Mouse (Mus musculus) limb, embryonic 12.5 days (tissue): ENCODE results near the gene Ablim1. TPM values are rescaled to one million over a fixed set of nuclear protein-coding genes. Genes with fewer than 3 reads are reported as not detected.

ENCODE experiments used
- ATAC-seq: fragments of 200-750 bp; cut with Nextera tagmentation; 2 replicates; pipeline ENCODE4 v1.8.0; 2017; ENCODE audit warnings: low read depth, moderate TSS enrichment; ENCODE audit not compliant: insufficient number of reproducible peaks, insufficient read depth, low FRiP score, low TSS enrichment
- H3K27ac ChIP-seq: fragments of 300-500 bp; sonication (generic); 2 replicates; pipeline ENCODE4 v1.5.1; 2016; ENCODE audit warnings: mild to moderate bottlenecking, moderate library complexity
- H3K27me3 ChIP-seq: fragments of 300-500 bp; sonication (generic); 2 replicates; pipeline ENCODE4 v1.6.1; 2016; ENCODE audit warnings: mild to moderate bottlenecking, moderate library complexity
- H3K36me3 ChIP-seq: fragments of 300-500 bp; sonication (generic); 2 replicates; pipeline ENCODE4 v1.6.1; 2016; ENCODE audit warnings: mild to moderate bottlenecking, moderate library complexity
- H3K4me1 ChIP-seq: fragments of 300-500 bp; sonication (generic); replicated peaks from 2 replicates; pipeline ENCODE4 v1.6.1; 2016
- H3K4me2 ChIP-seq: fragments of 300-500 bp; sonication (generic); 2 replicates; pipeline ENCODE4 v1.6.1; 2016; ENCODE audit warnings: mild to moderate bottlenecking, moderate library complexity
- H3K4me3 ChIP-seq: fragments of 300-500 bp; sonication (generic); replicated peaks from 2 replicates; pipeline ENCODE4 v1.5.1; 2016; ENCODE audit warnings: mild to moderate bottlenecking
- H3K9ac ChIP-seq: fragments of 300-500 bp; sonication (generic); replicated peaks from 2 replicates; pipeline ENCODE4 v1.6.1; 2016; ENCODE audit warnings: mild to moderate bottlenecking, moderate library complexity
- H3K9me3 ChIP-seq: fragments of 300-500 bp; sonication (generic); 2 replicates; pipeline ENCODE4 v1.6.1; 2016; ENCODE audit warnings: mild to moderate bottlenecking, moderate library complexity
- WGBS: fragments of 180-500 bp; shearing (Covaris S2); methylation state at CpG from one replicate; pipeline ENCODE4 v1.1.7; 2016; 5-methylcytosine and 5-hydroxymethylcytosine counted together
- polyA plus RNA-seq: library from polyadenylated mRNA; unstranded; fragments of >200 nt; fragmentation: Nextera tagmentation; extraction: Ambion mirVana; gene quantifications from 2 replicates; pipeline ENCODE4 v1.2.1, GENCODE M21; 2016

Gene Ablim1
- polyA plus RNA-seq, 1 experiment from 2014 or later: 22.1 TPM

GRCm38 (mm10) chr19:57059018-57059580 lies 255.6 kb downstream of the Ablim1 start:
- H3K4me2 ChIP-seq: peak overlapping the region; percentile 31

GRCm38 (mm10) chr19:57057568-57057967 lies 257.2 kb downstream of the Ablim1 start:
- H3K36me3 ChIP-seq: peaks cover 6% of the 10 kb centered on the region
- H3K27ac ChIP-seq: no peak overlapping the region
- H3K27me3 ChIP-seq: peaks cover 4% of the 10 kb centered on the region; the same call in 1 of the 2 replicates
- no peak overlapping the region for H3K4me2 ChIP-seq
- 98% methylated on average over 2 of the region's 2 CpGs for WGBS
- peaks cover 6% of the 10 kb centered on the region for H3K9me3 ChIP-seq
- 0 out of 2 replicates have a peak, but pooled peaks cover 7% of the 10 kb centered on the region for H3K4me1 ChIP-seq
- no peak overlapping the region for H3K9ac ChIP-seq
- no peak overlapping the region for H3K4me3 ChIP-seq
- no peak for ATAC-seq

More at GRCm38 (mm10) chr19:57059018-57059580, 255.6 kb downstream of the Ablim1 start:
- no peak overlapping the region for H3K9ac ChIP-seq
- WGBS: 28% methylated on average over 19 of the region's 19 CpGs
- no peak overlapping the region for H3K4me3 ChIP-seq
- H3K27me3 ChIP-seq: peaks cover 4% of the 10 kb centered on the region; the same call in 1 of the 2 replicates
- H3K27ac ChIP-seq: no peak overlapping the region; the same call in 1 of the 2 replicates
- H3K4me1 ChIP-seq: 0 out of 2 replicates have a peak, but pooled peaks cover 9% of the 10 kb centered on the region
- peaks cover 6% of the 10 kb centered on the region for H3K9me3 ChIP-seq
- no peak for ATAC-seq
- peaks cover 6% of the 10 kb centered on the region for H3K36me3 ChIP-seq

DNA sequence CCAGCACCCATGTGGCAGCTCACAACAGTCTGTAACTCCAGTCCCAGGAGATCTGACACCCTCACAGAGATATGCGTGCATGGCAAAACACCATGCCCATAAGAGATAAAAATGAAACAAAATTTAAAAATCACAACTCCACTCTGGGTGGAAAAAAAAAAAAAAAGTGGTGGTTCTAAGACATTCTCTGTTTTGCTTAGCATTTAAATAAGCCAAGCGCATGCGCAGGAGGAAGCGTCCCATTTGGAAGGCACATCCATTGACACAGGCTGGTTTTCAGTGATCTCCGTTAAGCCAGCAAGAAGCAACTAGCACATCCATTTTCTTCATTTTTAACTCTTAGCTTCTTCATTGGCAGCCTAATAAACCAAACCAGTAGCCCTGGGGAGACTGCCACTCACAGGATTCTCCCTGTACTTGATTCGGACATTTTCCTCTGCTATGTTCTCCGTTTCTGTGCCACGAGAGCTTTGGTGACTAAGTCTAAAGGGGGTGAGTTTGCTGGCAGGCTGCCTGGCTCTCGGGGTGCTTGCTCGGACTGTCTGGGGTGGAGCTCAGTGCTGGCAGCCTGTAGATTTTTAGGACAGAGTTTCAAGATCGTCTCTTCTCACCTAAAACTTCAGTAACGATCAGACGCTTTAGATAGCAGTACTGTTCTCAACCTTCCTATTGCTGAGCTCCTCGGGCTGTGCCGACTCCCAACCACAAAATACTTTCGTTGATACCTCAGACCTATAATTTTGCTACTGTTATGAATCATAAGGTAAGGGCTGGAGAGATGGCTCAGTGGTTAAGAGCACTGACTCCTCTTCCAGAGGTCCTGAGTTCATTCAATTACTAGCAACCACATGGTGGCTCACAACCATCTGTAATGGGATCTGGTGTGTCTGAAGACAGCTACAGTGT lies 259.3 kb downstream of the Ablim1 start:
- Histone ChIP-seq H3K9ac (no peak overlapping the region), H3K36me3 (peaks cover 6% of the 10 kb centered on the region), H3K4me3 (no peak overlapping the region), H3K4me2 (no peak overlapping the region), H3K9me3 (peaks cover 6% of the 10 kb centered on the region), H3K4me1 (0 out of 2 replicates have a peak, but pooled peaks cover 7% of the 10 kb centered on the region), H3K27ac (no peak overlapping the region), H3K27me3 (no peaks in the 10 kb centered on the region)
- ATAC-seq: no peak
- WGBS: 92% methylated on average over 16 of the region's 16 CpGs

DNA sequence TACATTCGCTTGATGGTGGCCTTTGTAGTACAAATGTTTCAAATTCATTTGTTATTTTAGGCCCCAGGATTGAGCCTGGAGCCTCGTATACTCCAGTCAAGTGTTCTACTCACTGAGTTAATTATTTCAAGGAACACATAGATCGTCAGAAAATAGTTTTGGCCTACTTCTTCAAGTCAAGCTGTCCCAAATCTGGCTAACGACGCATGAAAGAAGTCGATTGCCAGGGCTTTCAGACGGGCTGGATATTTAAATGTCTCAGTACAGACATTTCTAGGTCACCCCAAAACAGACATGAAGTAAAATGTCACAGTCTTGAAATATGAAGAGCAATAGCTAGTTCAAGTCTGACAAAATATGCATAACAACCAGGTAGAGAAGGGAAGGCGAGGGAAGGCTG lies 261.8 kb downstream of the Ablim1 start:
- Histone ChIP-seq H3K4me3 (no peak overlapping the region), H3K4me1 (no peaks in the 10 kb centered on the region)
- WGBS: 69% methylated on average over 8 of the region's 8 CpGs

GRCm38 (mm10) chr19:57052016-57052415 lies 262.7 kb downstream of the Ablim1 start:
- Histone ChIP-seq H3K4me2 (no peak overlapping the region), H3K9me3 (no peaks in the 10 kb centered on the region), H3K27me3 (no peaks in the 10 kb centered on the region), H3K4me3 (no peak overlapping the region), H3K27ac (no peak overlapping the region), H3K4me1 (no peaks in the 10 kb centered on the region), H3K9ac (no peak overlapping the region), H3K36me3 (no peaks in the 10 kb centered on the region)
- ATAC-seq: no peak
- WGBS: 94% methylated on average over 7 of the region's 7 CpGs

More for the DNA sequence above, 261.8 kb downstream of the Ablim1 start:
- H3K4me2 ChIP-seq: no peak overlapping the region
- H3K27ac ChIP-seq: no peak overlapping the region
- ATAC-seq: no peak
- peaks cover 5% of the 10 kb centered on the region for H3K36me3 ChIP-seq
- no peak overlapping the region for H3K9ac ChIP-seq
- H3K9me3 ChIP-seq: peaks cover 5% of the 10 kb centered on the region
- no peaks in the 10 kb centered on the region for H3K27me3 ChIP-seq

DNA sequence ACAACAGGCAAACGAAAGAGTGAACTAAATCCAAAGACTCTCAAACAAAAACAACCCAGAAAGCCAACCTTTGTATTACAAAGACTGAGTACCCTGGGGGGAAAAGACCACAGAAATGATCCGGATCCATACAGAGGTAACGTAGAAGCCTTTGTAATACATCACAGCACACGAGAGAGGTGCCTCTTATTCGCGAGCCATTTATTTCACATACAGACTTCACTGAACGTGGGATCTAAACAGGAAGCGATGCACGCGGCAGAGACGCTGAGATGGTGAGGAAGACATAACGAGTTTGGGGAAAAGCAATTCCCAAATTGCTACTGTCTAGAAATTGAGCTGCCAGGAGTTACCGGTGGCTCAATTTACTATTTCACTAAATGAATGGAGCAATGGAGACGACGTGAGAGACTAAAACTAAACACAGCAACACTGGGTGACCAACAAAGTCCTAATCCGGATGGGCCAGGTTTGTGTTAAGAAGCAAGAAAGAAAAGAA lies 265.1 kb downstream of the Ablim1 start:
- H3K4me3 ChIP-seq: no peak overlapping the region
- no peaks in the 10 kb centered on the region for H3K9me3 ChIP-seq
- no peak overlapping the region for H3K27ac ChIP-seq
- 69% methylated on average over 16 of the region's 16 CpGs for WGBS
- no peaks in the 10 kb centered on the region for H3K27me3 ChIP-seq
- H3K4me2 ChIP-seq: no peak overlapping the region
- no peak for ATAC-seq
- no peaks in the 10 kb centered on the region for H3K36me3 ChIP-seq
- H3K4me1 ChIP-seq: no peaks in the 10 kb centered on the region
- no peak overlapping the region for H3K9ac ChIP-seq

DNA sequence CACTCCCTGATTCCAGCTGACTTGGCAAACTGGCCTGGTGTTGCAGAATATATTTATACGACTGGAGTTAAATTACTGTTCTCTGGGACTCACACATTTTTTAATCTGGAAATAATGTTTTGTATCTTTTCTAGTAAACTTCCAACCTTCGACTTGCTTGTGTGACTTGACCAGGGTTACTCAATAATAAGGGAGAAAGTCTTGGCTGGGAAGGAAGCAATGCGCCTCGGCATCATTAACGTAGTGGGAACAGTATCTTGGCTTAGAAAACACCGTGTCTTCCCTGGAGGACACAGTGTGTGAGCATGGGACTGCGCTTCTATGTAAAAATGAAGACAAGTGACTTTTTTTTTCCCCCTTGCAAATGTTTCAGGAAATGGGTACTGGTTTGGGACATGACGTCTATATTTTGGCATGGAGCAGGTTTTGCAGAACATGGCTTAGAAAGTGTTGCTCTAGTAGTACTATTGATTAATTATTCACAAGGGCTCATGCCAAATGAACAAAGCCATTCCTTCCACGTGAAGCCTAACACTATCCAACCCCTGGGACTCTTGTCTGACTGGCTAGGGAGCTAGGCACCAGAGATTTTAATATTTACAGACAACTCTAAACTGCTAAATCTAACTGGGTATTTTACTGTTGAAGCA lies 266.9 kb downstream of the Ablim1 start:
- Histone ChIP-seq H3K27ac (no peak overlapping the region), H3K9ac (no peak overlapping the region), H3K9me3 (no peaks in the 10 kb centered on the region), H3K4me1 (no peaks in the 10 kb centered on the region), H3K4me2 (no peak overlapping the region), H3K36me3 (no peaks in the 10 kb centered on the region), H3K4me3 (no peak overlapping the region), H3K27me3 (no peaks in the 10 kb centered on the region)
- ATAC-seq: no peak
- WGBS: 85% methylated on average over 9 of the region's 9 CpGs

DNA sequence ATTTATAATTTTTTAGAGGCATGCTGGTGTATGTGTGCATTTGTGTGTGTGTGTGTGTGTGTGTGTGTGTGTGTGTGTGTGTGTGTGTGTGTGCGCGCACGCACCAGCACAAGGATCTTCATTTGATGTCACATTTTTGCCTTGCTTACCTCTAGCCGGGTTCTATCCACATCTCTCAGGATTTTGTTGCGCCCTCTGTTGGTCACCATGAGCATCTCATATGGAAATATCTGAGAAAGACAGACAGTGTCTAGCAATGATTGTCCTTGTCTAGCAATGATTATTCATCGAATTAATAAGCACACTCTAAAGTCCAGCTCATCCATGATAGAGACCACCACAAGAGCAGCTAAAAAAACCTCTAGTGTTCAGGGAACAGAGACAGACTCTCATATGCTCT lies 275.5 kb downstream of the Ablim1 start:
- Histone ChIP-seq H3K4me1 (no peaks in the 10 kb centered on the region), H3K9ac (no peak overlapping the region), H3K36me3 (no peaks in the 10 kb centered on the region; the same call in none of the 2 replicates), H3K27ac (no peak overlapping the region), H3K9me3 (no peaks in the 10 kb centered on the region), H3K27me3 (no peaks in the 10 kb centered on the region), H3K4me2 (no peak overlapping the region), H3K4me3 (no peak overlapping the region)
- ATAC-seq: no peak
- 64% methylated on average over 5 of the region's 6 CpGs for WGBS

DNA sequence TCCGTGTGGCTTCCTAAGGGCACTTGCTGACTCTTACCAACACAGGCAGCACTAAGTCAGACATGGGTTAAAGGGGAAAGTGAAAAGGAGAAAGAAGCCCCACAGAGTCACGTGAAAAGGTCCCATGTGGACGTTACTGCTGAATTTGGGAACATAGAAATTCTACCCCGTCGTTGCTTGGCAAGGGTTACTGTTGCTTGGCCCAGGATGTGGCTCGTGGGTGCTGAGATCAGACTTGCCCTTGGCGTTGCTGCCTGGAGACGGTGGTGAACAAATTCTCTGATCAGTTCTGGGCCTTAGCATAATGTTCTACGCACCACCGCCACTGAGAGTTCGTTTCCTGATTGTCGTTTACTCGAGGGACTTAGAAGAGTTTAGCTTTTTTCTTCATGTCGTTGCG lies 277.9 kb downstream of the Ablim1 start:
- 85% methylated on average over 15 of the region's 15 CpGs for WGBS

GRCm38 (mm10) chr19:57031582-57031981 lies 283.1 kb downstream of the Ablim1 start:
- no peak for ATAC-seq
- 68% methylated on average over 4 of the region's 4 CpGs for WGBS
- Histone ChIP-seq H3K4me1 (no peaks in the 10 kb centered on the region), H3K4me3 (no peak overlapping the region), H3K4me2 (no peak overlapping the region), H3K36me3 (no peaks in the 10 kb centered on the region), H3K27ac (no peak overlapping the region), H3K9ac (no peak overlapping the region), H3K27me3 (no peaks in the 10 kb centered on the region), H3K9me3 (peaks cover 4% of the 10 kb centered on the region)

More for the DNA sequence above, 277.9 kb downstream of the Ablim1 start:
- Histone ChIP-seq H3K9me3 (no peaks in the 10 kb centered on the region), H3K27me3 (no peaks in the 10 kb centered on the region), H3K27ac (no peak overlapping the region), H3K4me3 (no peak overlapping the region), H3K36me3 (no peaks in the 10 kb centered on the region; the same call in 1 of the 2 replicates), H3K4me1 (no peaks in the 10 kb centered on the region), H3K9ac (no peak overlapping the region), H3K4me2 (no peak overlapping the region)
- no peak for ATAC-seq

GRCm38 (mm10) chr19:57029461-57029860 lies 285.3 kb downstream of the Ablim1 start:
- Histone ChIP-seq H3K36me3 (no peaks in the 10 kb centered on the region), H3K27me3 (no peaks in the 10 kb centered on the region), H3K27ac (no peak overlapping the region), H3K9ac (no peak overlapping the region), H3K9me3 (peaks cover 6% of the 10 kb centered on the region), H3K4me1 (no peaks in the 10 kb centered on the region), H3K4me2 (no peak overlapping the region), H3K4me3 (no peak overlapping the region)
- no peak for ATAC-seq
- WGBS: 87% methylated on average over 6 of the region's 6 CpGs
